Mouse (Mus musculus) 3134 (cell line): ENCODE results near the gene Slc3a2.

Source experiments
- DNase-seq: peaks from one replicate; pipeline ENCODE4 v3.0.0-alpha.2; 2011; ENCODE audit warnings: low spot score; ENCODE audit not compliant: insufficient read length; ENCODE audit errors: extremely low read depth

The Slc3a2 gene

GRCm38 (mm10) chr19:8665746-8666145 lies 57.4 kb downstream of the Slc3a2 start:
- no peak for DNase-seq

GRCm38 (mm10) chr19:8664859-8665258 lies 58.3 kb downstream of the Slc3a2 start:
- DNase-seq: no peak

GRCm38 (mm10) chr19:8663911-8664421 lies 59.2 kb downstream of the Slc3a2 start:
- no peak for DNase-seq

- DNase-seq: no peak
Measured at GRCm38 (mm10) chr19:8663360-8663839, 59.8 kb downstream of the Slc3a2 start, which contains the start of gene Chrm1. Chrm1 (plus strand) TSS chr19:8663789.

GRCm38 (mm10) chr19:8662337-8662736 lies 60.8 kb downstream of the Slc3a2 start:
- DNase-seq: no peak

GRCm38 (mm10) chr19:8661821-8662307 lies 61.3 kb downstream of the Slc3a2 start:
- DNase-seq: no peak
